Mouse (Mus musculus) forebrain, embryonic 11.5 days (tissue): Measurements from ENCODE around the gene Acy3. TPM values are rescaled to one million over a fixed set of nuclear protein-coding genes. Genes with fewer than 3 reads are reported as not detected.
"Not testable (repeated sequence)": the region's sequence is repeated elsewhere in the genome, so short reads cannot be mapped to it uniquely, and the experiment has no call there.

ENCODE experiments used
- ATAC-seq: fragments of 200-750 bp; cut with Nextera tagmentation; replicated peaks from 2 replicates; pipeline ENCODE4 v1.8.0; 2017; ENCODE audit warnings: moderate TSS enrichment; ENCODE audit not compliant: low FRiP score
- DNase-seq: peaks from one replicate; pipeline ENCODE4 v3.0.0-alpha.2; 2017; ENCODE audit warnings: low spot score
- H3K27ac ChIP-seq: fragments of 300-500 bp; sonication (generic); 2 replicates; pipeline ENCODE4 v1.5.1; 2014; ENCODE audit warnings: low read depth, low read length
- H3K27me3 ChIP-seq: fragments of 300-500 bp; sonication (generic); 2 replicates; pipeline ENCODE4 v1.6.1; 2014; ENCODE audit warnings: mild to moderate bottlenecking, low read length, mixed read lengths; ENCODE audit not compliant: control insufficient read depth, insufficient read depth
- H3K36me3 ChIP-seq: fragments of 300-500 bp; sonication (generic); 2 replicates; pipeline ENCODE4 v1.6.1; 2014; ENCODE audit warnings: mild to moderate bottlenecking, low read length, moderate library complexity, mixed read lengths; ENCODE audit not compliant: control insufficient read depth, insufficient read depth
- H3K4me1 ChIP-seq: fragments of 300-500 bp; sonication (generic); replicated peaks from 2 replicates; pipeline ENCODE4 v1.6.1; 2014; ENCODE audit warnings: low read length, mixed read lengths; ENCODE audit not compliant: control insufficient read depth, insufficient read depth
- H3K4me2 ChIP-seq: fragments of 300-500 bp; sonication (generic); 2 replicates; pipeline ENCODE4 v1.6.1; 2014; ENCODE audit warnings: low read depth, mild to moderate bottlenecking, low read length, moderate library complexity, mixed read lengths; ENCODE audit not compliant: severe bottlenecking
- H3K4me3 ChIP-seq: fragments of 300-500 bp; sonication (generic); 2 replicates; pipeline ENCODE4 v1.5.1; 2014; ENCODE audit warnings: low read depth, low read length
- H3K9ac ChIP-seq: fragments of 300-500 bp; sonication (generic); 2 replicates; pipeline ENCODE4 v1.6.1; 2014; ENCODE audit warnings: low read length
- H3K9me3 ChIP-seq: fragments of 300-500 bp; sonication (generic); 2 replicates; pipeline ENCODE4 v1.6.1; 2016; ENCODE audit warnings: low read length, mixed read lengths; ENCODE audit not compliant: control insufficient read depth
- WGBS: fragments of 180-500 bp; shearing (Covaris S2); extraction: QIAGEN DNeasy Blood & Tissue Kit; methylation state at CpG from one replicate; pipeline ENCODE4 v1.1.7; 2014; 5-methylcytosine and 5-hydroxymethylcytosine counted together
- polyA plus RNA-seq: library from polyadenylated mRNA; unstranded; fragments of >200 nt; fragmentation: Nextera tagmentation; extraction: Ambion mirVana; gene quantifications from 2 replicates; pipeline ENCODE4 v1.2.1, GENCODE M21; 2014

The Acy3 gene
- polyA plus RNA-seq, 1 experiment from 2014 or later: 1.7 TPM

- Histone ChIP-seq H3K4me3 (no peak overlapping the region), H3K4me1 (no peaks in the 10 kb centered on the region), H3K36me3 (no peaks in the 10 kb centered on the region), H3K9me3 (no peaks in the 10 kb centered on the region), H3K9ac (no peak overlapping the region), H3K27me3 (no peaks in the 10 kb centered on the region), H3K27ac (no peak overlapping the region), H3K4me2 (no peak overlapping the region)
- no peak for DNase-seq
- no peak for ATAC-seq
Measured at GRCm38 (mm10) chr19:3951461-3951860, 34.9 kb upstream of the Acy3 start.

- no peak for ATAC-seq
- no peak overlapping the region for H3K27ac ChIP-seq
- no peaks in the 10 kb centered on the region for H3K9me3 ChIP-seq
- DNase-seq: no peak
- no peak overlapping the region for H3K4me2 ChIP-seq
- no peaks in the 10 kb centered on the region for H3K36me3 ChIP-seq
- H3K27me3 ChIP-seq: no peaks in the 10 kb centered on the region
- H3K4me1 ChIP-seq: no peaks in the 10 kb centered on the region
- H3K9ac ChIP-seq: no peak overlapping the region
- WGBS: 77% methylated on average over 1 of the region's 1 CpGs
- no peak overlapping the region for H3K4me3 ChIP-seq
Measured at GRCm38 (mm10) chr19:3952099-3952498, 34.3 kb upstream of the Acy3 start.

GRCm38 (mm10) chr19:3955033-3955432 lies 31.3 kb upstream of the Acy3 start:
- Histone ChIP-seq H3K4me3 (no peak overlapping the region), H3K9me3 (no peaks in the 10 kb centered on the region), H3K4me1 (no peaks in the 10 kb centered on the region), H3K9ac (no peak overlapping the region), H3K27me3 (no peaks in the 10 kb centered on the region), H3K4me2 (no peak overlapping the region), H3K27ac (no peak overlapping the region), H3K36me3 (no peaks in the 10 kb centered on the region)
- DNase-seq (no peak), ATAC-seq (no peak)
- 82% methylated on average over 3 of the region's 3 CpGs for WGBS

GRCm38 (mm10) chr19:3955804-3956203 lies 30.6 kb upstream of the Acy3 start:
- H3K4me2 ChIP-seq: no peak overlapping the region
- no peak overlapping the region for H3K27ac ChIP-seq
- H3K9ac ChIP-seq: no peak overlapping the region
- DNase-seq (no peak), ATAC-seq (no peak)
- no peaks in the 10 kb centered on the region for H3K4me1 ChIP-seq
- H3K27me3 ChIP-seq: no peaks in the 10 kb centered on the region
- 54% methylated on average over 4 of the region's 4 CpGs for WGBS
- H3K4me3 ChIP-seq: no peak overlapping the region
- no peaks in the 10 kb centered on the region for H3K36me3 ChIP-seq
- no peaks in the 10 kb centered on the region for H3K9me3 ChIP-seq

- ATAC-seq, H3K4me3 ChIP-seq, H3K27ac ChIP-seq, DNase-seq, H3K36me3 ChIP-seq, H3K9me3 ChIP-seq, H3K27me3 ChIP-seq, H3K4me1 ChIP-seq, H3K9ac ChIP-seq, H3K4me2 ChIP-seq: not testable (repeated sequence)
- WGBS: 87% methylated on average over 4 of the region's 5 CpGs
Measured at GRCm38 (mm10) chr19:3957296-3958036, 28.9 kb upstream of the Acy3 start.

GRCm38 (mm10) chr19:3958470-3958869 lies 27.9 kb upstream of the Acy3 start, which contains the start of gene Aldh3b3:
Gene Aldh3b3 (plus strand): TSS chr19:3958645.
- no peak within 1 kb of the TSS for H3K9ac ChIP-seq
- no peak within 1 kb of the TSS for H3K4me3 ChIP-seq
- no peaks in the 10 kb centered on the region for H3K36me3 ChIP-seq
- DNase-seq (no peak), ATAC-seq (no peak)
- no peak within 1 kb of the TSS for H3K4me2 ChIP-seq
- H3K4me1 ChIP-seq: no peaks in the 10 kb centered on the region
- no peaks in the 10 kb centered on the region for H3K9me3 ChIP-seq
- 80% methylated on average over 4 of the region's 4 CpGs for WGBS
- H3K27ac ChIP-seq: no peak within 1 kb of the TSS
- no peaks in the 10 kb centered on the region for H3K27me3 ChIP-seq

GRCm38 (mm10) chr19:3959030-3959429 lies 27.3 kb upstream of the Acy3 start:
- Histone ChIP-seq H3K27ac (no peak overlapping the region), H3K9ac (no peak overlapping the region), H3K4me3 (no peak overlapping the region), H3K36me3 (no peaks in the 10 kb centered on the region), H3K9me3 (no peaks in the 10 kb centered on the region), H3K4me2 (no peak overlapping the region), H3K4me1 (no peaks in the 10 kb centered on the region), H3K27me3 (no peaks in the 10 kb centered on the region)
- ATAC-seq (no peak), DNase-seq (no peak)

GRCm38 (mm10) chr19:3960211-3960610 lies 26.2 kb upstream of the Acy3 start:
- DNase-seq (no peak), ATAC-seq (no peak)
- H3K27ac ChIP-seq: no peak overlapping the region
- no peaks in the 10 kb centered on the region for H3K4me1 ChIP-seq
- H3K9me3 ChIP-seq: no peaks in the 10 kb centered on the region
- no peak overlapping the region for H3K4me3 ChIP-seq
- H3K36me3 ChIP-seq: no peaks in the 10 kb centered on the region
- no peak overlapping the region for H3K4me2 ChIP-seq
- H3K9ac ChIP-seq: no peak overlapping the region
- WGBS: 91% methylated on average over 5 of the region's 5 CpGs
- no peaks in the 10 kb centered on the region for H3K27me3 ChIP-seq

- H3K27ac ChIP-seq, H3K36me3 ChIP-seq, H3K9ac ChIP-seq, ATAC-seq, H3K9me3 ChIP-seq, H3K4me1 ChIP-seq, H3K27me3 ChIP-seq, DNase-seq, H3K4me3 ChIP-seq, H3K4me2 ChIP-seq: not testable (repeated sequence)
- WGBS: 80% methylated on average over 6 of the region's 6 CpGs
Measured at GRCm38 (mm10) chr19:3961805-3962204, 24.6 kb upstream of the Acy3 start.
